Mouse (Mus musculus) liver, postnatal 0 days (tissue): Measurements from ENCODE around the gene Id3. TPM values are rescaled to one million over a fixed set of nuclear protein-coding genes. Genes with fewer than 3 reads are reported as not detected.

Experiments
- ATAC-seq: fragments of 200-750 bp; cut with Nextera tagmentation; 2 replicates; pipeline ENCODE4 v1.8.0; 2017; ENCODE audit warnings: mild to moderate bottlenecking, moderate library complexity
- DNase-seq: peaks from one replicate; pipeline ENCODE4 v3.0.0-alpha.2; 2016
- H3K27ac ChIP-seq: fragments of 300-500 bp; sonication (generic); 2 replicates; pipeline ENCODE4 v1.5.1; 2014; ENCODE audit warnings: antibody characterized with exemption, moderate library complexity, mild to moderate bottlenecking, low read depth
- H3K27me3 ChIP-seq: fragments of 300-500 bp; sonication (generic); 2 replicates; pipeline ENCODE4 v1.6.1; 2014; ENCODE audit warnings: low read length, control low read depth, mixed read lengths; ENCODE audit not compliant: insufficient read depth
- H3K36me3 ChIP-seq: fragments of 300-500 bp; sonication (generic); replicated peaks from 2 replicates; pipeline ENCODE4 v1.6.1; 2014; ENCODE audit warnings: mild to moderate bottlenecking, control low read depth, low read length, moderate library complexity, mixed read lengths; ENCODE audit not compliant: insufficient read depth
- H3K4me1 ChIP-seq: fragments of 300-500 bp; sonication (generic); 2 replicates; pipeline ENCODE4 v1.6.1; 2014; ENCODE audit warnings: antibody characterized with exemption, mild to moderate bottlenecking, control low read depth; ENCODE audit not compliant: insufficient read depth
- H3K4me2 ChIP-seq: fragments of 300-500 bp; sonication (generic); 2 replicates; pipeline ENCODE4 v1.6.1; 2014; ENCODE audit warnings: low read depth, mild to moderate bottlenecking, low read length, moderate library complexity, mixed read lengths
- H3K4me3 ChIP-seq: fragments of 300-500 bp; sonication (generic); 2 replicates; pipeline ENCODE4 v1.5.1; 2014; ENCODE audit warnings: low read depth, low read length
- H3K9ac ChIP-seq: fragments of 300-500 bp; sonication (generic); replicated peaks from 2 replicates; pipeline ENCODE4 v1.6.1; 2014; ENCODE audit warnings: mild to moderate bottlenecking, moderate library complexity
- H3K9me3 ChIP-seq: fragments of 300-500 bp; sonication (generic); 2 replicates; pipeline ENCODE4 v1.6.1; 2016; ENCODE audit warnings: mild to moderate bottlenecking, control low read depth, low read length, mixed read lengths
- CTCF ChIP-seq: sonication (generic); IDR thresholded peaks from 2 replicates; pipeline ENCODE4 v1.5.1; 2016; ENCODE audit warnings: antibody characterized with exemption, low read depth
- EP300 ChIP-seq: IDR thresholded peaks from 2 replicates; pipeline ENCODE4 v1.6.1; 2016; ENCODE audit warnings: antibody characterized with exemption, low read depth, mild to moderate bottlenecking
- WGBS: fragments of 180-500 bp; shearing (Covaris S2); extraction: QIAGEN DNeasy Blood & Tissue Kit; methylation state at CpG from one replicate; pipeline ENCODE4 v1.1.7; 2014; ENCODE audit not compliant: insufficient replicate concordance; 5-methylcytosine and 5-hydroxymethylcytosine counted together
- polyA plus RNA-seq: library from polyadenylated mRNA; unstranded; fragments of >200 nt; fragmentation: Nextera tagmentation; extraction: Ambion mirVana; gene quantifications from 2 replicates; pipeline ENCODE4 v1.2.1, GENCODE M21; 2015

Gene Id3
- polyA plus RNA-seq, 1 experiment from 2014 or later: 77.3 TPM

DNA sequence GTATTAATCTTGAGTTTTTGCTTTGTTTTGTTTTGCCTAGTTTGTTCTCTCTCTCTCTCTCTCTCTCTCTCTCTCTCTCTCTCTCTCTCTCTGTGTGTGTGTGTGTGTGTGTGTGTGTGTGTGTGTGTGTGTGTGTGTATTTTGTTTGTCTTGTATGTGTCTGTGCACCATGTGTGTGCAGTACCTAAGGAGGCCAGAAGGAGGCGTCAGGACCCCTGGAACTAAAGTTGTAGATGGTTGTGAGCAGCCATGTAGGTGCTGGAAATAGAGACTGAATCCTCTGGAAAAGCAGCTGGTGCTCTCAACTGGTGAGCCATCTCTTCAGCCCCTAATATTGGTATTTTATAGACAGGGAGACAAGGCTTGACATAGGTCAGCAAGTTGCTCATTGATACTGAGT, 13.5 kb upstream of the Id3 start:
- DNase-seq (no peak), ATAC-seq (no peak)
- Histone ChIP-seq H3K9me3 (peaks cover 4% of the 10 kb centered on the region), H3K4me3 (no peak overlapping the region), H3K4me1 (no peaks in the 10 kb centered on the region; the same call in 1 of the 2 replicates), H3K27ac (no peak overlapping the region), H3K36me3 (no peaks in the 10 kb centered on the region), H3K4me2 (no peak overlapping the region), H3K27me3 (peaks cover 11% of the 10 kb centered on the region), H3K9ac (no peak overlapping the region)
- TF ChIP-seq EP300 (no peak), CTCF (peak; percentile 31; the same call in 1 of the 2 replicates)
- 59% methylated on average over 1 of the region's 1 CpGs for WGBS

DNA sequence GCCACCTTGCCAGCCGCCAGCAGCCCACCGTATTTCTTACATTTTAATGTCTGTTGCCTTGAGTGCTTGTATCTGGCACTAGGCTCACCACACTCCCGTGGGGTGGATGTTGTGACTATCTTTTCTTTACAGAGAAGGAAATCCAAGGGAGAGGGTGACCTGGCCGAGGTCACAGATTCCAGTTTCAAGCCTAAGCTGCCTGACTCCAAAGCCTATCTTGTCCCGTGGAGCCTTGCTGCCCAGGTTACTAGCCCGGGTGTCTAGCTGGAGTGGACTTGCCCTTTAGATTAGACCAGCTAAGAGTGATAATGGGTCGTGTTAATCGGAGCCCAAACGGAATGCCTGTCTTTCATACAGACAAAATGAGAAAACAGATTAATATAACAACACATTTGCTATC, 9.5 kb upstream of the Id3 start:
- 22% methylated on average over 9 of the region's 9 CpGs for WGBS

DNA sequence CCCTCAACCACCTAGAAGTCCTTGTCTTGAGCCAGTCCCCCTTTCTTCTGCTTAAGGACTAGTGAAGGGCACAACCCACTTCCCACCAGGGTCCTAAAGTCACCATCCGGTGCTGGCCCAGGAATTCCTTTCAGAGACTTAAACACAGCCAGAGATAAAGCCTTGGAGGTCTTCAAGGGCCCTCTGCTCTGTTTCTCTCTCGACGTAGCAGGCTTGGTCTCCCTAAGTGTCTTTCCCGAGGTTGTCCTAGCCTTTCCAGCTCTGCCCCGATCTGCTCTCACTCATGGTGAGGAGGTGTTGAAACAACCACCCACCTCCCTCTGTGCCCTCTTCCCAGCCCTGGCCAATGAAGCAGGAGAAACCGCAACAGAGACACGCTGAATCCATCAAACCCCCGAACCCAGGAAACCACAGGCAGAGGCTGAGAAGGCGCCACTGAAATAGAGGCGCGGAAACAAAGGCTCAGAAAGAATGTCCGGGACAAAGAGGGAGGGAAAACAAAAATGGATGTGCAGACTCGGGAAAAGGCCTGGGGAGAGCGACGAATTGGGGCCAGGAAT, 8.8 kb upstream of the Id3 start:
- Histone ChIP-seq H3K27me3 (peaks cover 24% of the 10 kb centered on the region), H3K27ac (peak overlapping the region; percentile 73), H3K4me3 (peak overlapping the region; percentile 49), H3K4me2 (peak overlapping the region; percentile 78), H3K9me3 (peaks cover 2% of the 10 kb centered on the region), H3K36me3 (no peaks in the 10 kb centered on the region), H3K4me1 (peaks cover 17% of the 10 kb centered on the region; the same call in 1 of the 2 replicates), H3K9ac (peak overlapping the region; percentile 54)
- DNase-seq: no peak
- no peak for TF ChIP-seq EP300
- no peak for TF ChIP-seq CTCF
- ATAC-seq: no peak
- 2% methylated on average over 15 of the region's 15 CpGs for WGBS

More for the DNA sequence above, 9.5 kb upstream of the Id3 start:
- Histone ChIP-seq H3K4me2 (peak overlapping the region; percentile 78; the same call in 1 of the 2 replicates), H3K27me3 (peaks cover 21% of the 10 kb centered on the region), H3K9me3 (peaks cover 4% of the 10 kb centered on the region), H3K27ac (peak overlapping the region; percentile 73), H3K4me3 (no peak overlapping the region), H3K4me1 (peaks cover 12% of the 10 kb centered on the region; the same call in 1 of the 2 replicates), H3K9ac (no peak overlapping the region), H3K36me3 (no peaks in the 10 kb centered on the region)
- DNase-seq (no peak), ATAC-seq (no peak)
- no peak for TF ChIP-seq EP300
- no peak for TF ChIP-seq CTCF

DNA sequence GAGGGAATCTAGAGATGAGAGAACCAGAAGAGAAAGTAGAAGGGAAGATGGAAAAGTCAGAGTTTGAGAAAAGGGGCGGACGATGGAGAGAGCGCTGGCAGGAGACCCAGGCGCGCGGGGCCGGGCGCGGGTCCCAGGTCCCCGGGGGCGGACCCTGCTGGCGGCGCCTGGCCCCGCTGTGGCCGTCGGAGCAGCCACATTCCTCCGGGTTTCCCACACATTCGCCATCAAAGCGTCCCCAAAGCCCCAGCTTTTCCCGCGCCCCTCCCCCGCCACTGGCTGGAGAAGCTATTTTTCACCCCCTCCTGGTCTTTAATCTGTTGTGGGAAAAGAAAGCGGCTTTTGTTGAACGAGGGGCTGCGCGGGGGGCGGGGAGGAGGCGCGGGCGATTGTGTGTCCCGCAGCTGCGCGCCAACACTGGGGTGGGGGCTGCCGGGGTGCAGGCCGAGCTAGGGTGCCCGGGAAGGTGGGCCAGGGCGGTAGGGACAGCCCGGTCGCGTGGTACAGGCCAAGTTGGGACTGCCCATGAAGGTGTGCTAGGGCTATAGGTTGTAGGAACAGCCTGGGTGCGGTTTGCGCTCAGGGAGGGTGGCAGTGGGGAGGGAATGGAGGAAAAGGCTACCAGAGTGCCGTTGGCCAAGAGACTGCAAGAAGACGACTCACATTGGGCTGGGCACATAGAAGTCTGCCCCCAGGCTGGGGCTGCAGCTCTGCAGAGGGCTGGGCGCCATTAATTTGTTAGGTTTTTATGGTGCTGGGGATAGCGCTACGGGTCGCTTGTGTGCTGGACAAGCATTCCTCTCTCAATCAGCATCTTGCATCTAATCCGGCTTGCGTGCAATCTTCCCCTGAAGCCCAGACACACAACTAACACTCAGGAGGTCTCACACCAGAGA, 8.1 kb upstream of the Id3 start:
- Histone ChIP-seq H3K27ac (peak overlapping the region; percentile 73), H3K27me3 (peaks cover 26% of the 10 kb centered on the region), H3K4me2 (peak overlapping the region; percentile 78), H3K9ac (peak overlapping the region; percentile 54), H3K9me3 (no peaks in the 10 kb centered on the region), H3K36me3 (no peaks in the 10 kb centered on the region), H3K4me3 (peak overlapping the region; percentile 49), H3K4me1 (peaks cover 21% of the 10 kb centered on the region; the same call in 1 of the 2 replicates)
- ATAC-seq (no peak), DNase-seq (no peak)
- no peak for TF ChIP-seq CTCF
- no peak for TF ChIP-seq EP300
- WGBS: 7% methylated on average over 42 of the region's 50 CpGs

DNA sequence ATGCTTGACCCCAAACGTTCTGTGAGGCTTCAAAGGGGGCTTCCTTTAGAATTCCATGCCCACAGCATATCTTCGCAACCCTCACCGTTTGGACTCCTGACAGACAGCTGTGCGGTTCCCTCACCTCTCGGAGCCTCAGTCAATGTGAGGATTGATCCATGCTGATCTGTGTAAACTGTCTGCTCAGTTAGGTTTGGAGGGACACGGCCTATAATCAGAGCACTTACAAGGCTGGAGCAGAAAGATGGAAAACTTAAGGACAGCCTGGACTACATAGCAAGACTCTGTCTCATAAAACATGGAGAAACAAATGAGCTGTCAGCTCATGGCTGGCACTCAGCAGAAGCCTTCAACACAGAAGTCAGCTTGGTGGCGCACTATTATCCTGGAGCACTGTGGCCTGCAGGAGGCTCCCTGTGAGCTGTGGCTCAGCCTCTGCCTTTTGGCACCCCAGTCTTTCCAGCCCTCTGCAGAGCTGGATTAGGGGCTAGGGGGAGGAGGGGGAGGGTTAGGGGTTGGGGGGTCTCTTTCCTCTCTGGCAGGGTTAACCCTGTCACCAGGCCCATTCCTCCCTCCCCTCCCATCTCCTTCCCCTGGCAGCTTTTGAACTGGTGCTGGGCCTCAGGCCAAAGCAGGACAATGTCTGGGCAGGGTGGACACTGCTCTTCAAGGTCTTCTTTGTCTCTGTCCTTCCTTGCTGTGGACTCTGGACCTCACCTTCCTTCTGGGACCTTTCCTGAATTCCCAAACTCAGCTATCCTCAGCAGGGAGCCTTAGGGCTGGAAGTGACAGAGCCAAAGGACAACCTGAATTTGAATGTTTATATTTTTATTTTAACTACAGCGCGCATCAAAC, 7.2 kb upstream of the Id3 start:
- TF ChIP-seq CTCF (0 out of 2 replicates have a peak, but pooled peaks have one; percentile 15), EP300 (no peak)
- DNase-seq: no peak
- peaks cover 25% of the 10 kb centered on the region for H3K4me1 ChIP-seq
- no peak overlapping the region for H3K9ac ChIP-seq
- H3K9me3 ChIP-seq: no peaks in the 10 kb centered on the region
- WGBS: 51% methylated on average over 9 of the region's 9 CpGs
- H3K4me3 ChIP-seq: no peak overlapping the region
- H3K27ac ChIP-seq: peak overlapping the region; percentile 3; the same call in 1 of the 2 replicates
- H3K36me3 ChIP-seq: no peaks in the 10 kb centered on the region
- H3K27me3 ChIP-seq: peaks cover 31% of the 10 kb centered on the region
- H3K4me2 ChIP-seq: no peak overlapping the region
- ATAC-seq: no peak
